Mouse (Mus musculus) G1E (cell line): ENCODE data around the gene Dab1.

Experiments used
- CTCF ChIP-seq: IDR thresholded peaks from 2 replicates; pipeline ENCODE4 v1.5.1; 2012; ENCODE audit warnings: low read depth, low read length, inconsistent platforms, mixed read lengths
- GATA1 ChIP-seq: IDR thresholded peaks from 2 replicates; pipeline ENCODE4 v1.6.1; 2012; ENCODE audit warnings: borderline replicate concordance, low read length, inconsistent platforms, mixed read lengths
- TAL1 ChIP-seq: conservative IDR thresholded peaks from 2 replicates; pipeline ENCODE4 v1.6.1; 2012; ENCODE audit warnings: low read depth, low read length, inconsistent platforms, mixed read lengths

GRCm38 (mm10) chr4:104114006-104114361 is 494.8 kb downstream of the Dab1 start:
- TF ChIP-seq CTCF = no peak
- no peak for TF ChIP-seq TAL1
- no peak for TF ChIP-seq GATA1
